Mouse (Mus musculus): ENCODE results near the gene Nphp4. TPM values are rescaled to one million over a fixed set of nuclear protein-coding genes. Genes with fewer than 3 reads are reported as not detected.

Nphp4 gene
- polyA plus RNA-seq, 1 experiment from 2014 or later, result 5.5 TPM

GRCm38 (mm10) chr4:152494360-152494879, 17.9 kb downstream of the Nphp4 start:
- Histone ChIP-seq H3K4me1 (ENCODE audit: control insufficient read depth, insufficient read depth, low read depth, low read length) (peaks cover 8% of the 10 kb centered on the region), H3K4me2 (ENCODE audit: low read length) (peak overlapping the region; percentile 17; the same call in 1 of the 2 replicates), H3K36me3 (ENCODE audit: control insufficient read depth, insufficient read depth, low read length) (peaks cover 4% of the 10 kb centered on the region; the same call in 1 of the 2 replicates), H3K4me3 (ENCODE audit: low read length) (no peak overlapping the region), H3K9me3 (ENCODE audit: control insufficient read depth, low read length) (no peaks in the 10 kb centered on the region), H3K9ac (ENCODE audit: low read depth, low read length) (no peak overlapping the region), H3K27ac (ENCODE audit: low read depth, low read length) (0 out of 2 replicates have a peak overlapping the region, but pooled peaks have one; percentile 32), H3K27me3 (replicated peaks; ENCODE audit: control insufficient read depth, insufficient read depth, low read length) (no peaks in the 10 kb centered on the region)
- ATAC-seq, result no peak
- WGBS, result 32% methylated on average over 20 of the region's 20 CpGs

DNA sequence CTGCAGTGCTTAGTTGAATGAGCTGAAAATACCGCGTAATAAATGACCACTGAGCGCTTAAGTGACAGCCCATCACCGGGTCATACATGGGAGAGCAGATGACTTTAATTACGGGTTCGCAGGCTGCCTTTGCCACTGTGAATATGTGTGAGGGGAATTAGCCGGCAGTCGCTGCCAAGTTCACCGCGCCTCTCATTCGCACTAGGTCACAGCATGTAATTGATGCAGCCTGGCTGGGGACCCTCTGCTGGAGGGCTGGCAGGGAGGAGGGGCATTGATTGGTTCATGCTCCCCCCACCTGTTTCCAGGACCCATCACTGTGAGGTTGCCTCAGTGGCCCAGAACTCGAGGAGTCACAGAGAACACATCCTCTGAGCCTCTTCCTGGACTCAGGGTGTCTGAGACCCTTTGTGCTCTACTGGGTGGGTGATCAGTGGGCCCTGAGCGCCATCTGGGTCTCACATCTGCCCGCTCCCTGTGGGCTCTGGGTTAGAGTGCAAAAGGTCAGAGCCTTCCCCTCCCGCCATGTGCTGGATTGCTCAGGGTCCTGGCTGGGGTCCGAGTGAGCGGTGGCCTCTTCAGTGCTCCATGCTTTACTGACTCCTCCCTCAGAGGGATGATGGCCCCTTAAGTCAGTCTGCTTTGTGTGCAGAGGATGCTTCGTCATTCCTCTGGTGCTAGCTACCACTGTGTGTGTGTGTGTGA, 35.9 kb downstream of the Nphp4 start:
- WGBS, result 29% methylated on average over 18 of the region's 18 CpGs
- H3K4me2 ChIP-seq (ENCODE audit: low read length), result no peak overlapping the region
- no peak overlapping the region for H3K4me3 ChIP-seq (ENCODE audit: low read length)
- peak; percentile 75 for ATAC-seq
- peaks cover 7% of the 10 kb centered on the region for H3K4me1 ChIP-seq (ENCODE audit: control insufficient read depth, insufficient read depth, low read depth, low read length)
- H3K9ac ChIP-seq (ENCODE audit: low read depth, low read length), result 0 out of 2 replicates have a peak overlapping the region, but pooled peaks have one; percentile 27
- no peak overlapping the region for H3K27ac ChIP-seq (ENCODE audit: low read depth, low read length)
- 0 out of 2 replicates have a peak, but pooled peaks cover 2% of the 10 kb centered on the region for H3K36me3 ChIP-seq (ENCODE audit: control insufficient read depth, insufficient read depth, low read length)
- H3K27me3 ChIP-seq (replicated peaks; ENCODE audit: control insufficient read depth, insufficient read depth, low read length), result no peaks in the 10 kb centered on the region
- no peaks in the 10 kb centered on the region for H3K9me3 ChIP-seq (ENCODE audit: control insufficient read depth, low read length)

GRCm38 (mm10) chr4:152514884-152515283, 38.4 kb downstream of the Nphp4 start:
- 79% methylated on average over 6 of the region's 7 CpGs for WGBS
- Histone ChIP-seq H3K9ac (ENCODE audit: low read depth, low read length) (no peak overlapping the region), H3K4me1 (ENCODE audit: control insufficient read depth, insufficient read depth, low read depth, low read length) (peaks cover 7% of the 10 kb centered on the region), H3K27me3 (replicated peaks; ENCODE audit: control insufficient read depth, insufficient read depth, low read length) (no peaks in the 10 kb centered on the region), H3K27ac (ENCODE audit: low read depth, low read length) (no peak overlapping the region), H3K4me2 (ENCODE audit: low read length) (no peak overlapping the region), H3K9me3 (ENCODE audit: control insufficient read depth, low read length) (no peaks in the 10 kb centered on the region), H3K4me3 (ENCODE audit: low read length) (no peak overlapping the region), H3K36me3 (ENCODE audit: control insufficient read depth, insufficient read depth, low read length) (no peaks in the 10 kb centered on the region)
- ATAC-seq, result no peak

- ATAC-seq, result no peak
- no peaks in the 10 kb centered on the region for H3K9me3 ChIP-seq (ENCODE audit: control insufficient read depth, low read length)
- no peaks in the 10 kb centered on the region for H3K4me1 ChIP-seq (ENCODE audit: control insufficient read depth, insufficient read depth, low read depth, low read length)
- H3K9ac ChIP-seq (ENCODE audit: low read depth, low read length), result no peak overlapping the region
- no peak overlapping the region for H3K4me2 ChIP-seq (ENCODE audit: low read length)
- H3K4me3 ChIP-seq (ENCODE audit: low read length), result no peak overlapping the region
- no peaks in the 10 kb centered on the region for H3K27me3 ChIP-seq (replicated peaks; ENCODE audit: control insufficient read depth, insufficient read depth, low read length)
- H3K27ac ChIP-seq (ENCODE audit: low read depth, low read length), result no peak overlapping the region
- WGBS, result 80% methylated on average over 10 of the region's 10 CpGs
- H3K36me3 ChIP-seq (ENCODE audit: control insufficient read depth, insufficient read depth, low read length), result no peaks in the 10 kb centered on the region
These were observed 42.6 kb downstream of the Nphp4 start for GRCm38 (mm10) chr4:152519106-152519505.

DNA sequence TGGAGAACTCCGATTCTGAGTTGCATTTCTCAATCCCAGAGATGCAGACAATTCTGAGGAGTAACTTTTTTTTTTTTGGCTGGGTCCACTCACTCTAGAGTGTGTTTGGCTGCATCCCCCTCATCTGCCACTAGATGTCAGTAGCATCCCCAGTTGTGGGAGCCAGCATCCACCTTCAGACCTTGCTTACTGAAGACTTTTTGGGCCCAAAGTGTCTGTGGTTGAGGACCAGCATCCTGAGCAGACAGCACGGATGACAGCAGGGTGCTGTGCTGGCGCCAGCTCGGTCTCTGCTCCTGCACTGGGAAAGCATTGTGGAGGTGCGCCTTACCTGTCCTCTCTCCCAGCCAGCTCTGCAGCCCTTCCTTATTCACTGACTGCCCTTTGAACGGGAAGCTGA, 43.6 kb downstream of the Nphp4 start:
- no peak overlapping the region for H3K4me3 ChIP-seq (ENCODE audit: low read length)
- H3K4me1 ChIP-seq (ENCODE audit: control insufficient read depth, insufficient read depth, low read depth, low read length), result no peaks in the 10 kb centered on the region
- no peak overlapping the region for H3K4me2 ChIP-seq (ENCODE audit: low read length)
- H3K27ac ChIP-seq (ENCODE audit: low read depth, low read length), result no peak overlapping the region
- 37% methylated on average over 6 of the region's 6 CpGs for WGBS
- no peak overlapping the region for H3K9ac ChIP-seq (ENCODE audit: low read depth, low read length)
- ATAC-seq, result peak; percentile 77; the same call in 1 of the 2 replicates
- H3K36me3 ChIP-seq (ENCODE audit: control insufficient read depth, insufficient read depth, low read length), result no peaks in the 10 kb centered on the region
- no peaks in the 10 kb centered on the region for H3K9me3 ChIP-seq (ENCODE audit: control insufficient read depth, low read length)
- H3K27me3 ChIP-seq (replicated peaks; ENCODE audit: control insufficient read depth, insufficient read depth, low read length), result no peaks in the 10 kb centered on the region

DNA sequence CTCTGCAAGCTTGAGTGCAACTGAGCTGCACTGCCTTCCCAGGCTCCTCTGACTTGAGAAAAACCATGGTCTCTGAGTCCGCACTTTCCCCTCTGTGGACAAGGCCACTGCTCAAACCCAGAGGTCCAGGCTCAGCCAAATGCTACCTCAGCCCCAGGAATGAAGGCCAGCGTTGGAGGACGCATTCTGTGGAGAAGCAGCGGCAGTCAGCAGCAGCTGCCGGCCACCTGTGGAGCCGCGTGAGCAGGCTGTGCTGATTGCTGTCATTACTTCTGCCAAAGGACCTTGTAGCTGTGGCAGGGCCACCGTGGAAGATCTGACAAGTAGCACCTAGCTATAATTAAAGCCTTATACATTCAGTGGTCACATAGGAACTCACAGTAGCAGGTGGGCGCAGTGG, 56.4 kb downstream of the Nphp4 start:
- H3K4me3 ChIP-seq (ENCODE audit: low read length), result no peak overlapping the region
- H3K27ac ChIP-seq (ENCODE audit: low read depth, low read length), result no peak overlapping the region
- H3K36me3 ChIP-seq (ENCODE audit: control insufficient read depth, insufficient read depth, low read length), result no peaks in the 10 kb centered on the region
- ATAC-seq, result no peak
- H3K9me3 ChIP-seq (ENCODE audit: control insufficient read depth, low read length), result no peaks in the 10 kb centered on the region
- H3K4me1 ChIP-seq (ENCODE audit: control insufficient read depth, insufficient read depth, low read depth, low read length), result peaks cover 13% of the 10 kb centered on the region
- H3K4me2 ChIP-seq (ENCODE audit: low read length), result no peak overlapping the region
- no peaks in the 10 kb centered on the region for H3K27me3 ChIP-seq (replicated peaks; ENCODE audit: control insufficient read depth, insufficient read depth, low read length)
- WGBS, result 46% methylated on average over 9 of the region's 9 CpGs
- H3K9ac ChIP-seq (ENCODE audit: low read depth, low read length), result no peak overlapping the region

- ATAC-seq, result no peak
- 91% methylated on average over 12 of the region's 12 CpGs for WGBS
These were observed 63.2 kb downstream of the Nphp4 start for GRCm38 (mm10) chr4:152539756-152540155.

DNA sequence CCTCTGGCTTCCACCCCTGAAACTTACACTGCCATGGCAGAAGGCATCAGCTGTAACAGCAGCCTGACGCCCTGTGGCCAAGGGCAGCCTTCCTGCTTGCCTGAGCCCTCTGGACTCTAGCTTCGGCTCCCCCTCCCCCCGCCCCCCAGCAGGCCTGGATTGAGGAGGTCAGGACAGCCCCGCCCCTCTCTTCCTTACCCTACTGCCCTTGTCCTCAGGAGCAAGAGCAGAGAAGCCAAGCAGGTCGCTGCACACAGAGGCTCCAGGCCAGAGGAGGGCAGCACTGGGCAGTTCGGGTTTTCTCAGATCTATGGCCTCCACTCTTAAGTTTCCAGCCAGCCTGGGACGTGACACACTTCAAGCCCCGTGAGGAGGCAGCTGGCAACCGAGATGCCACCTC, 64.7 kb downstream of the Nphp4 start:
- Histone ChIP-seq H3K4me3 (ENCODE audit: low read length) (no peak overlapping the region), H3K36me3 (ENCODE audit: control insufficient read depth, insufficient read depth, low read length) (peaks cover 3% of the 10 kb centered on the region; the same call in 1 of the 2 replicates), H3K27me3 (replicated peaks; ENCODE audit: control insufficient read depth, insufficient read depth, low read length) (no peaks in the 10 kb centered on the region), H3K9me3 (ENCODE audit: control insufficient read depth, low read length) (no peaks in the 10 kb centered on the region), H3K4me2 (ENCODE audit: low read length) (no peak overlapping the region), H3K9ac (ENCODE audit: low read depth, low read length) (no peak overlapping the region), H3K4me1 (ENCODE audit: control insufficient read depth, insufficient read depth, low read depth, low read length) (no peaks in the 10 kb centered on the region), H3K27ac (ENCODE audit: low read depth, low read length) (no peak overlapping the region)
- WGBS, result 26% methylated on average over 9 of the region's 9 CpGs
- no peak for ATAC-seq

More at GRCm38 (mm10) chr4:152539756-152540155, 63.2 kb downstream of the Nphp4 start:
- peaks cover 3% of the 10 kb centered on the region; the same call in 1 of the 2 replicates for H3K36me3 ChIP-seq (ENCODE audit: control insufficient read depth, insufficient read depth, low read length)
- no peaks in the 10 kb centered on the region for H3K4me1 ChIP-seq (ENCODE audit: control insufficient read depth, insufficient read depth, low read depth, low read length)
- no peak overlapping the region for H3K4me3 ChIP-seq (ENCODE audit: low read length)
- no peak overlapping the region for H3K27ac ChIP-seq (ENCODE audit: low read depth, low read length)
- no peaks in the 10 kb centered on the region for H3K9me3 ChIP-seq (ENCODE audit: control insufficient read depth, low read length)
- H3K9ac ChIP-seq (ENCODE audit: low read depth, low read length), result no peak overlapping the region
- no peaks in the 10 kb centered on the region for H3K27me3 ChIP-seq (replicated peaks; ENCODE audit: control insufficient read depth, insufficient read depth, low read length)
- H3K4me2 ChIP-seq (ENCODE audit: low read length), result no peak overlapping the region

DNA sequence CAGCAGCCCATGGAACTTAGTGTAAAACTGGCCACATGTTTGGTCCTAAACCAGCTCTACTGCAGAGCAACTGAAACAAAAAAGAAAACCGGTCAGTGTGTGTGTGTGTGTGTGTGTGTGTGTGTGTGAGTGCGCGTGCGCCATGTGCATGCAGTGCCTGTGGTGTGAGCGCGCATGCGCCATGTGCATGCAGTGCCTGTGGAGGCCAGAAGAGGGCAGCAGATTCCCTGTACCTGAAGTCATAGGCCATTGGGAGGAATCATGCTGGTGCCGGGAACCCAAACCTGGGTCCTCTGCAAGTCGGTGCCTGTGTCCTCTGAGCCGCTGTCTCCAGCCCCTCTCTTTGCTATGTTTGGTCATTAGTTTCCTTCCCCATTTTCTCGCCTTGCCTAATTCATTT, 65.9 kb downstream of the Nphp4 start:
- H3K9me3 ChIP-seq (ENCODE audit: control insufficient read depth, low read length), result no peaks in the 10 kb centered on the region
- H3K4me3 ChIP-seq (ENCODE audit: low read length), result no peak overlapping the region
- H3K27me3 ChIP-seq (replicated peaks; ENCODE audit: control insufficient read depth, insufficient read depth, low read length), result no peaks in the 10 kb centered on the region
- peaks cover under 1% of the 10 kb centered on the region; the same call in 1 of the 2 replicates for H3K4me1 ChIP-seq (ENCODE audit: control insufficient read depth, insufficient read depth, low read depth, low read length)
- H3K4me2 ChIP-seq (ENCODE audit: low read length), result no peak overlapping the region
- H3K9ac ChIP-seq (ENCODE audit: low read depth, low read length), result no peak overlapping the region
- 96% methylated on average over 11 of the region's 11 CpGs for WGBS
- H3K36me3 ChIP-seq (ENCODE audit: control insufficient read depth, insufficient read depth, low read length), result peaks cover 3% of the 10 kb centered on the region; the same call in 1 of the 2 replicates
- ATAC-seq, result no peak
- H3K27ac ChIP-seq (ENCODE audit: low read depth, low read length), result no peak overlapping the region

Measured in hindbrain, embryonic 16.5 days (tissue).